Mouse (Mus musculus): ENCODE results near the gene Gm3336. TPM values are rescaled to one million over a fixed set of nuclear protein-coding genes. Genes with fewer than 3 reads are reported as not detected.

Gm3336 gene
- 0.61 and 0.99 TPM in 2 replicates for polyA plus RNA-seq (2012; rRNA removed)

GRCm38 (mm10) chr8:70718297-70718696 is at the start of gene Gm3336:
TSS of gene Gm3336 (plus strand) at chr8:70718543.
- Histone ChIP-seq H3K4me1 (ENCODE audit: control insufficient read depth, insufficient read depth, low read length) (peaks cover 7% of the 10 kb centered on the region; the same call in 1 of the 2 replicates), H3K4me3 (ENCODE audit: insufficient read depth, low read depth, low read length) (no peak within 1 kb of the TSS), H3K27ac (ENCODE audit: insufficient read depth, low read depth, low read length) (no peak within 1 kb of the TSS), H3K27me3 (replicated peaks; ENCODE audit: control insufficient read depth, insufficient read depth, low read length) (no peaks in the 10 kb centered on the region), H3K36me3 (ENCODE audit: control insufficient read depth, insufficient read depth, low read length) (no peaks in the 10 kb centered on the region)
- TF ChIP-seq POLR2A (IDR thresholded peaks at IDR 0.05; ENCODE audit: low read depth, low read length) = no peak
- TF ChIP-seq CTCF (conservative IDR thresholded peaks at IDR 0.05; ENCODE audit: insufficient read depth, insufficient read length, low read depth, low read length) = peak; percentile 84
- DNase-seq = peak; percentile 76
- 6% methylated on average over 19 of the region's 19 CpGs for WGBS

DNA sequence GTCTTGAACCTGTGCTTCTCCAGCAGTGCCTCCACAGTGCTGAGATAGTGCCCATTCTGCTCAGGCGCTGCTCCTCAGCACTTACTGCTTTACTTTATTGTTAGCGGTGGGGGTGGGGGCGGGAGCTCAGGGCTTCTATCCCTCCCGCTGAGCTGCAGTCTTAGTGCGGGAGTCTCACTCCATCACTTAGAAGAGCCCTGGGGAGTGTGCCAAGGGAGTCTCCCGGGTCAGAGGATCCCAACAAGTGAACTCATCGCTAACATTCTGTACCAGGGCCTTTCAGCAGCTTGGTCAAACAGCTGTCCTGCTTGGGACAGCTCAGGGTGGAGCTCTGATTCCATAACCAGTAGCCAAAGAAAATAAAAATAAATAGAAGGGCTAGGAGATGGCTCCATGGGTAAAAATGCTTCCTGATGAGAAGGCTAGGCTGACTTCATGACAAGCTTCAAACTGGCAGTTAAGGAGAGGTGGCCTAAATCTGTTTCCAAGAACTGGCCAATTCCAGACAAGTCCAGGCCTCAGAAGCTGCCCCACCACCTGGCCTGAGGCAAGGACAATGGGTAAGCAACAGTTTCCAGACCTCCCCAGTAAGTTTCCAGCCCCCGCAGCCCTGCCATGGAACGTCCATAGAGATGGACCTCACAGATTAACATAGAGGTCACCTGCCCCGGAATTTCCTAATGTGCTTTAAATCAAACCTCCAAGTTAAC is 46.6 kb upstream of the Gm3336 start:
- peak; percentile 73 for DNase-seq
- Histone ChIP-seq H3K36me3 (ENCODE audit: control insufficient read depth, insufficient read depth, low read length) (no peaks in the 10 kb centered on the region), H3K27ac (ENCODE audit: insufficient read depth, low read depth, low read length) (peak overlapping the region; percentile 88)

DNA sequence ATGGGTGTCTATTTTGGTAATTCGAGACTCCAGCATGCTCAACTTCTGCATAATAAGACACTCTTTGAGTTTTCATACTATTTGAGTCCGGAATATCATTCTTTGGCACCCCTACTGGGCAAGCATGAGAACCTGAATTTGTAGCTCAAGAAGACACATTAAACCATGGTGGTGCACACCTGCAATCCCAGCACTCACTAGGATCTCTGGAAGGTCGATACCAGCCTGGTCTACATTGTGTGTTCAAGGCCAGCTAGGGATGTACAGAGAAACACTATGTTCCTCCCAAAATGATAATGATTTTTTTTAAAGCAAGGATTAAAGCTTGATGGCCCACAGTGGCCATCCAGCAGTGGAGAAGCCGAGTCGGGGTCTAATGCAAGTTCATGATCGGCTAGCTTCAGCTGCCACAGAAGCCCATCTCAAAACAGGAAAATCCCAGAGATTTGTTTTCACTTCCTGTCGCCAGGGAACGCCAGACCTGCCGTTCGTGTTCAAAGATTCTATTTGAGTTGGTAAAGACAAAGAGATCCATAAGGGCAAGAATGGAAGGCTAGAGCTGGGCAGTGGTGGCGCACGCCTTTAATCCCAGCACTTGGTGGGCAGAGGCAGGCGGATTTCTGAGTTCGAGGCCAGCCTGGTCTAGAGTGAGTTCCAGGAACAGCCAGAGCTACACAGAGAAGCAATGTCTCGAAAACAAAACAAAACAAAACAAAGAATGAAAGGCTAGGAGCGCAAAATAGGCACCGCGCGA is 45.8 kb upstream of the Gm3336 start:
- Histone ChIP-seq H3K36me3 (ENCODE audit: control insufficient read depth, insufficient read depth, low read length) (no peaks in the 10 kb centered on the region), H3K4me1 (ENCODE audit: control insufficient read depth, insufficient read depth, low read length) (peaks cover 26% of the 10 kb centered on the region), H3K27me3 (replicated peaks; ENCODE audit: control insufficient read depth, insufficient read depth, low read length) (no peaks in the 10 kb centered on the region), H3K27ac (ENCODE audit: insufficient read depth, low read depth, low read length) (peak overlapping the region; percentile 88), H3K4me3 (ENCODE audit: insufficient read depth, low read depth, low read length) (peak overlapping the region; percentile 27; the same call in 1 of the 2 replicates)
- TF ChIP-seq POLR2A (IDR thresholded peaks at IDR 0.05; ENCODE audit: low read depth, low read length) = no peak
- TF ChIP-seq CTCF (conservative IDR thresholded peaks at IDR 0.05; ENCODE audit: insufficient read depth, insufficient read length, low read depth, low read length) = no peak
- no peak for DNase-seq
- WGBS = 32% methylated on average over 19 of the region's 19 CpGs

More for the DNA sequence above, 46.6 kb upstream of the Gm3336 start:
- no peak for TF ChIP-seq CTCF (conservative IDR thresholded peaks at IDR 0.05; ENCODE audit: insufficient read depth, insufficient read length, low read depth, low read length)
- TF ChIP-seq POLR2A (IDR thresholded peaks at IDR 0.05; ENCODE audit: low read depth, low read length) = no peak
- 46% methylated on average over 10 of the region's 10 CpGs for WGBS
- H3K4me1 ChIP-seq (ENCODE audit: control insufficient read depth, insufficient read depth, low read length) = peaks cover 26% of the 10 kb centered on the region
- H3K27me3 ChIP-seq (replicated peaks; ENCODE audit: control insufficient read depth, insufficient read depth, low read length) = no peaks in the 10 kb centered on the region
- H3K4me3 ChIP-seq (ENCODE audit: insufficient read depth, low read depth, low read length) = no peak overlapping the region

DNA sequence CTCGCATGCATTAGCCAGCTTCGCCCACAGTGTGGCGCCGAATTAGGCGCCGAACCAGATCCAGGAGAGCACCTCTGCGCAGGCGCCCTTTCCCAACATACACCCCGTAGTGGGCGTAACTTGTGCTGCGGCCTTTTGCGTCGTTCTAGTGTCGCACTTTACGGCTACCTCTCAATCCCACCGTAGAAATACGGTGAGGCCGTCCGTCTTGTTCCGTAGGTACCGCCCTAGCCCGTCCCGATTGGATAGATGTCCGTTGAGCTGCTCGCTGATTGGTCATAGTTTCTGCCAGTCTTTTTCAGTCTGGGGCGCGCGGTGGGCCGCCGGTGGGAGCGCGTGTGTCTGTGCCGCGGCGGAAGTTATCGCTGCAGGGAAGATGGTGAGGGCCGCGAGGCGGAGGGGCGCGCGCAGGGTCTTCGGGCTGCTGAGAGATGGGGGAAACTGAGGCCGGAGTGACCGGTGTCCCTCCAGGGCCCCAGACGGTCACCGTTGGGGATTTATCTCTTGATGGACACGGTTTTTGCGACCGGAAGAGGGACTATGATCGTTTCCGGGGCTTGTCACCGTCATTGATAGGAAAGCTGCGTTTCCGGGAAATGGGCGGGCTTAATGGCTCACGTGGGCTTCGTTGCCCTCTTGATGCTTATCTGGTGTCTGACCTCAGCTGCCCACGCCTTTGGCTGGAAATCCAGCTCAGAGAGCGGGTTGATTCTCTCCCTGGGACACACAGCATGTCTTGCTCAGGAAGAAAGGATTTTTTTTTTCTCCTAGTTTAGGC is 45.1 kb upstream of the Gm3336 start, which contains the start of gene Lsm4:
Gene Lsm4 (plus strand): TSS at position 170 of the 778 bp plus-strand sequence.
- peaks cover 31% of the 10 kb centered on the region for H3K4me1 ChIP-seq (ENCODE audit: control insufficient read depth, insufficient read depth, low read length)
- TF ChIP-seq CTCF (conservative IDR thresholded peaks at IDR 0.05; ENCODE audit: insufficient read depth, insufficient read length, low read depth, low read length) (peak; percentile 87), POLR2A (IDR thresholded peaks at IDR 0.05; ENCODE audit: low read depth, low read length) (peak; percentile 22)

DNA sequence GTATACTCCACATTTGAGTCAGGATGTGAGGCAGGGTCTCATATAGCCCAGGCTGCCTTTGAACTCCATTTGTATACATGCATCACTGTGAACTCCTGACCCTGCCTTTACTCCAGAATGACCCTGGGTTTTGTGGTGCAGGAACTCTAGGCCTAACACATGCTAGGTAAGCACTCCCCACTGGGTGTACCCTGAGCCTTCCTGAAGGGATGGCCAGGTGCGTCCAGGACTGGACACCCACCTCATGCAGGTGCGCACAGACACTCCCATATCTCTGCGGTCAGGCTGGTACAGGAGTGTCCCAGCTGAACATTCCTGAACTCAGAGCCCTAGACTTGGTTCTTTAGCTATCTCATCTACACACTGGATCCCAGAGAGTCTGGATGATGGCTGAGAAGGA is 44.2 kb upstream of the Gm3336 start:
- no peak for TF ChIP-seq POLR2A (IDR thresholded peaks at IDR 0.05; ENCODE audit: low read depth, low read length)
- no peak for TF ChIP-seq CTCF (conservative IDR thresholded peaks at IDR 0.05; ENCODE audit: insufficient read depth, insufficient read length, low read depth, low read length)
- H3K4me1 ChIP-seq (ENCODE audit: control insufficient read depth, insufficient read depth, low read length) = peaks cover 35% of the 10 kb centered on the region
- WGBS = 74% methylated on average over 3 of the region's 3 CpGs
- DNase-seq = no peak
- H3K4me3 ChIP-seq (ENCODE audit: insufficient read depth, low read depth, low read length) = peak overlapping the region; percentile 74
- H3K36me3 ChIP-seq (ENCODE audit: control insufficient read depth, insufficient read depth, low read length) = no peaks in the 10 kb centered on the region
- H3K27ac ChIP-seq (ENCODE audit: insufficient read depth, low read depth, low read length) = peak overlapping the region; percentile 96
- H3K27me3 ChIP-seq (replicated peaks; ENCODE audit: control insufficient read depth, insufficient read depth, low read length) = no peaks in the 10 kb centered on the region

More for the DNA sequence above, 45.1 kb upstream of the Gm3336 start, which contains the start of gene Lsm4:
- Histone ChIP-seq H3K27me3 (replicated peaks; ENCODE audit: control insufficient read depth, insufficient read depth, low read length) (no peaks in the 10 kb centered on the region), H3K36me3 (ENCODE audit: control insufficient read depth, insufficient read depth, low read length) (no peaks in the 10 kb centered on the region), H3K27ac (ENCODE audit: insufficient read depth, low read depth, low read length) (peak within 1 kb of the TSS; percentile 96), H3K4me3 (ENCODE audit: insufficient read depth, low read depth, low read length) (peak within 1 kb of the TSS; percentile 74)
- WGBS = under 1% methylated on average over 60 of the region's 60 CpGs
- DNase-seq = peak; percentile 99

GRCm38 (mm10) chr8:70674716-70675115 is 43.6 kb upstream of the Gm3336 start:
- TF ChIP-seq POLR2A (IDR thresholded peaks at IDR 0.05; ENCODE audit: low read depth, low read length) = no peak
- H3K4me3 ChIP-seq (ENCODE audit: insufficient read depth, low read depth, low read length) = no peak overlapping the region
- no peaks in the 10 kb centered on the region for H3K36me3 ChIP-seq (ENCODE audit: control insufficient read depth, insufficient read depth, low read length)
- H3K27ac ChIP-seq (ENCODE audit: insufficient read depth, low read depth, low read length) = peak overlapping the region; percentile 96
- no peaks in the 10 kb centered on the region for H3K27me3 ChIP-seq (replicated peaks; ENCODE audit: control insufficient read depth, insufficient read depth, low read length)
- DNase-seq = peak; percentile 43
- H3K4me1 ChIP-seq (ENCODE audit: control insufficient read depth, insufficient read depth, low read length) = peaks cover 41% of the 10 kb centered on the region
- WGBS = 36% methylated on average over 4 of the region's 4 CpGs
